Mouse (Mus musculus) heart, adult 2 months (tissue): ENCODE results near the gene Lsg1.

Source experiments
- CTCF ChIP-seq: fragments of 200-600 bp; IDR thresholded peaks from 2 replicates; pipeline ENCODE4 v1.8.1; 2022; ENCODE audit warnings: antibody characterized with exemption, mild to moderate bottlenecking, moderate library complexity
- EP300 ChIP-seq: fragments of 200-500 bp; IDR thresholded peaks from 2 replicates; pipeline ENCODE4 v1.6.1; 2011; ENCODE audit warnings: low read depth, low read length, control low read depth; ENCODE audit not compliant: insufficient read depth
- POLR2A ChIP-seq: fragments of 200-500 bp; IDR thresholded peaks from 2 replicates; pipeline ENCODE4 v1.6.1; 2011; ENCODE audit warnings: mild to moderate bottlenecking, low read depth, low read length, control low read depth; ENCODE audit not compliant: insufficient read depth

- 0 out of 2 replicates have a peak, but pooled peaks have one; percentile 4 for TF ChIP-seq CTCF
- TF ChIP-seq POLR2A: no peak
- TF ChIP-seq EP300: no peak
These were observed 17.2 kb downstream of the Lsg1 start for GRCm38 (mm10) chr16:30570173-30570572.
